Mouse (Mus musculus) G1E (cell line): ENCODE measurements around the gene Arid5b. TPM values are rescaled to one million over a fixed set of nuclear protein-coding genes. Genes with fewer than 3 reads are reported as not detected.

Experiments
- ATAC-seq: 2 replicates; pipeline ENCODE4 v1.8.0; 2016; ENCODE audit warnings: mild to moderate bottlenecking; ENCODE audit not compliant: insufficient number of reproducible peaks, poor library complexity, low FRiP score, severe bottlenecking; ENCODE audit errors: extremely low read depth
- DNase-seq: peaks from one replicate; pipeline ENCODE4 v3.0.0; 2012; ENCODE audit warnings: low spot score
- H3K27me3 ChIP-seq: 2 replicates; pipeline ENCODE4 v1.6.1; 2012; ENCODE audit warnings: mild to moderate bottlenecking, low read length, inconsistent platforms; ENCODE audit not compliant: insufficient read depth
- H3K36me3 ChIP-seq: replicated peaks from 2 replicates; pipeline ENCODE3; 2012; ENCODE audit warnings: mild to moderate bottlenecking, inconsistent platforms
- H3K4me1 ChIP-seq: 2 replicates; pipeline ENCODE4 v1.6.1; 2012; ENCODE audit warnings: low read depth, low read length, inconsistent platforms, mixed read lengths; ENCODE audit not compliant: insufficient read depth
- H3K4me3 ChIP-seq: 2 replicates; pipeline ENCODE4 v1.5.1; 2012; ENCODE audit warnings: low read depth, mild to moderate bottlenecking, inconsistent platforms, low read length, moderate library complexity, mixed read lengths
- H3K9me3 ChIP-seq: replicated peaks from 2 replicates; pipeline ENCODE4 v1.6.1; 2012; ENCODE audit warnings: inconsistent platforms
- CTCF ChIP-seq: IDR thresholded peaks from 2 replicates; pipeline ENCODE4 v1.5.1; 2012; ENCODE audit warnings: low read depth, low read length, inconsistent platforms, mixed read lengths
- GATA1 ChIP-seq: IDR thresholded peaks from 2 replicates; pipeline ENCODE4 v1.6.1; 2012; ENCODE audit warnings: borderline replicate concordance, low read length, inconsistent platforms, mixed read lengths
- GATA2 ChIP-seq: IDR thresholded peaks from 2 replicates; pipeline ENCODE4 v1.6.1; 2012; ENCODE audit warnings: low read depth, low read length, inconsistent platforms, borderline replicate concordance
- POLR2AphosphoS5 ChIP-seq: IDR thresholded peaks from 2 replicates; pipeline ENCODE4 v1.6.1; 2012; ENCODE audit warnings: low read depth, low read length, inconsistent platforms; ENCODE audit not compliant: insufficient replicate concordance
- TAL1 ChIP-seq: conservative IDR thresholded peaks from 2 replicates; pipeline ENCODE4 v1.6.1; 2012; ENCODE audit warnings: low read depth, low read length, inconsistent platforms, mixed read lengths
- polyA plus RNA-seq: library from polyadenylated mRNA; stranded (reverse); fragments of >175 nt; gene quantifications from 2 replicates; pipeline ENCODE4 v1.2.3, GENCODE M21; 2012
- total RNA-seq, 2 experiments: library from RNA; stranded (forward) in 1 of 2; stranded (reverse) in 1 of 2; fragments of 200-1000 nt in 1 of 2; fragments of >200 nt in 1 of 2; fragmentation: Nextera tagmentation in 1 of 2; gene quantifications; 2 replicates each; pipeline ENCODE4 v1.2.3; 2014 to 2017

The Arid5b gene
- total and polyA plus RNA-seq, 3 experiments: 0.16 TPM; not detected in 2

- Histone ChIP-seq H3K4me3 (no peak overlapping the region), H3K4me1 (no peaks in the 10 kb centered on the region), H3K27me3 (no peaks in the 10 kb centered on the region), H3K36me3 (no peaks in the 10 kb centered on the region), H3K9me3 (peaks cover 26% of the 10 kb centered on the region)
- ATAC-seq (no peak), DNase-seq (no peak)
- TF ChIP-seq CTCF (no peak), TAL1 (no peak), GATA1 (no peak), GATA2 (no peak), POLR2AphosphoS5 (no peak)
Measured at GRCm38 (mm10) chr10:68126551-68126950, 152.0 kb downstream of the Arid5b start.

GRCm38 (mm10) chr10:68125919-68126550 lies 152.5 kb downstream of the Arid5b start:
- TF ChIP-seq GATA1: no peak
- TF ChIP-seq CTCF: no peak
- no peak for TF ChIP-seq GATA2
- ATAC-seq (no peak), DNase-seq (no peak)
- Histone ChIP-seq H3K4me1 (no peaks in the 10 kb centered on the region), H3K36me3 (no peaks in the 10 kb centered on the region), H3K27me3 (no peaks in the 10 kb centered on the region), H3K4me3 (no peak overlapping the region), H3K9me3 (peaks cover 26% of the 10 kb centered on the region)

- ATAC-seq: no peak
- no peak for DNase-seq
- no peaks in the 10 kb centered on the region for H3K27me3 ChIP-seq
- no peaks in the 10 kb centered on the region for H3K36me3 ChIP-seq
- no peak overlapping the region for H3K4me3 ChIP-seq
- H3K9me3 ChIP-seq: peaks cover 26% of the 10 kb centered on the region
- H3K4me1 ChIP-seq: no peaks in the 10 kb centered on the region
- TF ChIP-seq POLR2AphosphoS5 (no peak), GATA1 (no peak), TAL1 (no peak), GATA2 (no peak), CTCF (no peak)
Measured at GRCm38 (mm10) chr10:68124985-68125384, 153.6 kb downstream of the Arid5b start.

GRCm38 (mm10) chr10:68123446-68123845 lies 155.1 kb downstream of the Arid5b start:
- ATAC-seq (no peak), DNase-seq (no peak)
- H3K36me3 ChIP-seq: no peaks in the 10 kb centered on the region
- H3K27me3 ChIP-seq: no peaks in the 10 kb centered on the region
- TF ChIP-seq GATA1 (no peak), CTCF (no peak), GATA2 (no peak), POLR2AphosphoS5 (no peak), TAL1 (no peak)
- no peaks in the 10 kb centered on the region for H3K4me1 ChIP-seq
- no peak overlapping the region for H3K4me3 ChIP-seq
- H3K9me3 ChIP-seq: peaks cover 34% of the 10 kb centered on the region

- ATAC-seq (no peak), DNase-seq (no peak)
- Histone ChIP-seq H3K36me3 (no peaks in the 10 kb centered on the region), H3K27me3 (no peaks in the 10 kb centered on the region), H3K4me1 (no peaks in the 10 kb centered on the region), H3K4me3 (no peak overlapping the region), H3K9me3 (peaks cover 41% of the 10 kb centered on the region)
- TF ChIP-seq CTCF: no peak
- TF ChIP-seq POLR2AphosphoS5: no peak
- TF ChIP-seq TAL1: no peak
- no peak for TF ChIP-seq GATA1
- TF ChIP-seq GATA2: no peak
Measured at GRCm38 (mm10) chr10:68121960-68122359, 156.6 kb downstream of the Arid5b start.

GRCm38 (mm10) chr10:68121251-68121650 lies 157.3 kb downstream of the Arid5b start:
- H3K27me3 ChIP-seq: no peaks in the 10 kb centered on the region
- no peak overlapping the region for H3K4me3 ChIP-seq
- peaks cover 41% of the 10 kb centered on the region for H3K9me3 ChIP-seq
- no peak for DNase-seq
- TF ChIP-seq TAL1 (no peak), POLR2AphosphoS5 (no peak), GATA1 (no peak), GATA2 (no peak), CTCF (no peak)
- ATAC-seq: no peak
- no peaks in the 10 kb centered on the region for H3K4me1 ChIP-seq
- H3K36me3 ChIP-seq: no peaks in the 10 kb centered on the region

- no peak for TF ChIP-seq TAL1
- TF ChIP-seq GATA1: no peak
- no peak for TF ChIP-seq CTCF
- no peak for TF ChIP-seq GATA2
- TF ChIP-seq POLR2AphosphoS5: no peak
- H3K36me3 ChIP-seq: no peaks in the 10 kb centered on the region
- H3K4me1 ChIP-seq: no peaks in the 10 kb centered on the region
- H3K9me3 ChIP-seq: peaks cover 49% of the 10 kb centered on the region
- ATAC-seq (no peak), DNase-seq (no peak)
- no peaks in the 10 kb centered on the region for H3K27me3 ChIP-seq
- no peak overlapping the region for H3K4me3 ChIP-seq
Measured at GRCm38 (mm10) chr10:68120011-68120410, 158.5 kb downstream of the Arid5b start.
